ENCODE assay signal across 25 mouse cellular contexts in the genomic region with DNA sequence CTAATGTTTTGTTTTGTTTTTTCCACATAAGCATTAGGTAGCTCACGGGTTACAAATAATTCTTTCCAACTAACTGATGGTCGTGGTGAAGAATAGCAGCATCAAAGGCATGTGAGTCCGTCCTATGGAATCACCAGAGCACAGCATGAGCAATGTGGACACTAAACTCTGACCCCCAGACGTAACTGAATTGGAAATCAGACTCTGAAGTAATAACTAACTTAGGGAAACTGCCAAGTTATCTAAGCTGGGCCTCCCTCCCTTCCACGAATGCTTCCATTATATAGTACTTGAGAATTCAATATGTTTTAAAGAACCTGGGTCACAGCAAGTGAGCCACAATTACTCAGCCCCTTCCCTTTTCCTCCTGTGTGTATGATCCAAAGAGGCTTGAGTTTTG. TPM values are rescaled to one million over a fixed set of nuclear protein-coding genes. Genes with fewer than 3 reads are reported as not detected.
DNase-seq lines count a peak whose midpoint lies in the region; ATAC-seq and TF ChIP-seq lines count a peak whose summit lies in the region.
"Had no signal": no experiment of that assay in that cellular context is flagged by ENCODE, and none has a peak within 500 bp of the region (broad histone marks: within the 10 kb centered on the region; RNA-seq: fewer than 3 reads in every experiment).

No protein-coding gene starts in this region.

- H3K27ac ChIP-seq in intestine, postnatal 0 days (ENCODE audit: low read depth, low read length), result no peak overlapping the region
- no peak overlapping the region for H3K27ac ChIP-seq in intestine, embryonic 15.5 days
- peak overlapping the region; percentile 79 for H3K27ac ChIP-seq in liver, adult 2 months (replicated peaks; ENCODE audit: insufficient read depth, low read depth, low read length)
- H3K27ac ChIP-seq in liver, embryonic 11.5 days (ENCODE audit: low read depth, low read length), result no peak overlapping the region
- no peak overlapping the region for H3K27ac ChIP-seq in lung, postnatal 0 days (ENCODE audit: low read length)
- H3K27ac ChIP-seq: embryonic facial prominence, embryonic 10.5 days; embryonic facial prominence, embryonic 12.5 days; forebrain, embryonic 13.5 days had no signal

- TF ChIP-seq EP300 in lung, postnatal 0 days (IDR thresholded peaks at IDR 0.05), result no peak

- TF ChIP-seq CTCF in intestine, postnatal 0 days (IDR thresholded peaks at IDR 0.05; ENCODE audit: low read depth), result no peak
- no peak for TF ChIP-seq CTCF in liver, adult 2 months (IDR thresholded peaks at IDR 0.05; ENCODE audit: low read depth, low read length)
- no peak for TF ChIP-seq CTCF in lung, postnatal 0 days (IDR thresholded peaks at IDR 0.05)

- DNase-seq in kidney, adult 9 months, result peak; percentile 48
- no peak for DNase-seq in kidney, postnatal 4 days
- peak; percentile 74 for DNase-seq in liver, adult 2 months (ENCODE audit: extremely low read depth, low read depth, low spot score)
- no peak for DNase-seq in liver, embryonic 11.5 days (ENCODE audit: low spot score)
- DNase-seq in lung, postnatal 0 days (ENCODE audit: low spot score), result peak; percentile 5
- DNase-seq in lung, postnatal 10 days, result no peak
- DNase-seq: adrenal gland, adult 8-10 months; adrenal gland, postnatal 14 days; adrenal gland, postnatal 36 days; B cell, adult 2 months; cerebellum, adult 11-12 months; cerebellum, adult 2 months; cerebellum, adult 9-10 months; cerebellum, postnatal 10 days; cerebellum, postnatal 25 days had no signal

- WGBS in intestine, postnatal 0 days, result 57% methylated on average over 5 of the region's 5 CpGs
- WGBS in intestine, embryonic 15.5 days, result 82% methylated on average over 5 of the region's 5 CpGs
- WGBS in liver, adult 2 months, result 24% methylated on average over 5 of the region's 5 CpGs
- WGBS in liver, embryonic 11.5 days, result 68% methylated on average over 5 of the region's 5 CpGs
- 69% methylated on average over 5 of the region's 5 CpGs for WGBS in lung, postnatal 0 days

- no peak overlapping the region for H3K4me3 ChIP-seq in intestine, postnatal 0 days (ENCODE audit: low read depth, low read length)
- no peak overlapping the region for H3K4me3 ChIP-seq in intestine, embryonic 15.5 days (replicated peaks)
- no peak overlapping the region for H3K4me3 ChIP-seq in liver, adult 2 months (ENCODE audit: insufficient read depth, low read depth, low read length)
- no peak overlapping the region for H3K4me3 ChIP-seq in liver, embryonic 11.5 days (ENCODE audit: low read depth, low read length)
- H3K4me3 ChIP-seq in lung, postnatal 0 days (ENCODE audit: low read depth, low read length), result no peak overlapping the region
- H3K4me3 ChIP-seq: embryonic facial prominence, embryonic 10.5 days; embryonic facial prominence, embryonic 12.5 days; forebrain, embryonic 13.5 days had no signal

- H3K4me2 ChIP-seq in intestine, postnatal 0 days (replicated peaks; ENCODE audit: low read depth), result no peak overlapping the region
- no peak overlapping the region for H3K4me2 ChIP-seq in intestine, embryonic 15.5 days (replicated peaks)
- no peak overlapping the region for H3K4me2 ChIP-seq in liver, embryonic 11.5 days
- no peak overlapping the region for H3K4me2 ChIP-seq in lung, postnatal 0 days (replicated peaks; ENCODE audit: low read depth, low read length)
- H3K4me2 ChIP-seq: embryonic facial prominence, embryonic 12.5 days; forebrain, embryonic 13.5 days had no signal

- no peak overlapping the region for H3K9ac ChIP-seq in intestine, postnatal 0 days (ENCODE audit: low read depth, low read length)
- no peak overlapping the region for H3K9ac ChIP-seq in intestine, embryonic 15.5 days
- H3K9ac ChIP-seq in liver, adult 2 months (ENCODE audit: low read depth, low read length), result no peak overlapping the region
- H3K9ac ChIP-seq in liver, embryonic 11.5 days (ENCODE audit: low read depth, low read length), result no peak overlapping the region
- no peak overlapping the region for H3K9ac ChIP-seq in lung, postnatal 0 days (replicated peaks; ENCODE audit: low read depth)
- H3K9ac ChIP-seq: embryonic facial prominence, embryonic 12.5 days; forebrain, embryonic 13.5 days had no signal

- no peaks in the 10 kb centered on the region for H3K4me1 ChIP-seq in intestine, postnatal 0 days (replicated peaks; ENCODE audit: control insufficient read depth, insufficient read depth, low read length)
- no peaks in the 10 kb centered on the region for H3K4me1 ChIP-seq in intestine, embryonic 15.5 days (replicated peaks)
- H3K4me1 ChIP-seq in liver, adult 2 months (ENCODE audit: control insufficient read depth, insufficient read depth, low read length), result peaks cover 24% of the 10 kb centered on the region
- no peaks in the 10 kb centered on the region for H3K4me1 ChIP-seq in liver, embryonic 11.5 days (replicated peaks; ENCODE audit: control insufficient read depth, insufficient read depth, low read length)
- no peaks in the 10 kb centered on the region for H3K4me1 ChIP-seq in lung, postnatal 0 days (ENCODE audit: insufficient read depth, low read depth, low read length)
- H3K4me1 ChIP-seq: embryonic facial prominence, embryonic 10.5 days; embryonic facial prominence, embryonic 12.5 days; forebrain, embryonic 13.5 days had no signal

- peak; percentile 57; the same call in 1 of the 2 replicates for ATAC-seq in intestine, postnatal 0 days
- ATAC-seq in intestine, embryonic 15.5 days, result no peak
- ATAC-seq in liver, embryonic 11.5 days (replicated peaks; ENCODE audit: low FRiP score), result no peak
- no peak for ATAC-seq in lung, postnatal 0 days
- ATAC-seq: activated CD4-positive, CD25-positive, alpha-beta regulatory T cell, adult 4 months; CD4-positive, CD25-positive, alpha-beta regulatory T cell, adult 4 months; Patski had no signal

- TF ChIP-seq POLR2A in liver, adult 2 months (IDR thresholded peaks at IDR 0.05; ENCODE audit: extremely low read depth, insufficient read depth, low read length), result no peak

- no peaks in the 10 kb centered on the region for H3K79me2 ChIP-seq in liver, adult 2 months (ENCODE audit: control insufficient read depth, insufficient read depth, low read length)

- H3K27me3 ChIP-seq in intestine, postnatal 0 days (replicated peaks; ENCODE audit: control insufficient read depth, insufficient read depth, low read length), result no peaks in the 10 kb centered on the region
- H3K27me3 ChIP-seq in intestine, embryonic 15.5 days (replicated peaks), result no peaks in the 10 kb centered on the region
- no peaks in the 10 kb centered on the region for H3K27me3 ChIP-seq in liver, adult 2 months (ENCODE audit: control insufficient read depth, insufficient read depth, low read length)
- no peaks in the 10 kb centered on the region for H3K27me3 ChIP-seq in liver, embryonic 11.5 days (replicated peaks; ENCODE audit: control insufficient read depth, insufficient read depth, low read length)
- H3K27me3 ChIP-seq in lung, postnatal 0 days (replicated peaks; ENCODE audit: insufficient read depth, low read length), result no peaks in the 10 kb centered on the region
- H3K27me3 ChIP-seq: CH12.LX; embryonic facial prominence, embryonic 12.5 days; forebrain, embryonic 13.5 days had no signal

- H3K36me3 ChIP-seq in intestine, postnatal 0 days (ENCODE audit: control insufficient read depth, insufficient read depth), result no peaks in the 10 kb centered on the region
- no peaks in the 10 kb centered on the region for H3K36me3 ChIP-seq in intestine, embryonic 15.5 days
- H3K36me3 ChIP-seq in liver, adult 2 months (ENCODE audit: control insufficient read depth, insufficient read depth, low read length), result peaks cover 5% of the 10 kb centered on the region; the same call in 1 of the 2 replicates
- no peaks in the 10 kb centered on the region for H3K36me3 ChIP-seq in liver, embryonic 11.5 days (ENCODE audit: control insufficient read depth, insufficient read depth, low read length)
- no peaks in the 10 kb centered on the region for H3K36me3 ChIP-seq in lung, postnatal 0 days (ENCODE audit: insufficient read depth, low read length)
- H3K36me3 ChIP-seq: embryonic facial prominence, embryonic 10.5 days; embryonic facial prominence, embryonic 12.5 days had no signal

- H3K9me3 ChIP-seq in intestine, postnatal 0 days (ENCODE audit: control insufficient read depth), result no peaks in the 10 kb centered on the region
- H3K9me3 ChIP-seq in intestine, embryonic 15.5 days, result no peaks in the 10 kb centered on the region
- H3K9me3 ChIP-seq in liver, embryonic 11.5 days (ENCODE audit: control insufficient read depth, low read length), result no peaks in the 10 kb centered on the region
- H3K9me3 ChIP-seq in lung, postnatal 0 days (ENCODE audit: low read length), result no peaks in the 10 kb centered on the region
- H3K9me3 ChIP-seq: embryonic facial prominence, embryonic 10.5 days; embryonic facial prominence, embryonic 12.5 days; forebrain, embryonic 13.5 days; G1E had no signal

RNA-seq across cellular contexts. Expression of gene Lamp2, which starts 53.3 kb away (rescaled TPM):
- 329 and 355 TPM in 2 replicates for polyA plus RNA-seq in intestine, postnatal 0 days (2015; fragmentation: Nextera tagmentation; extraction: Ambion mirVana)
- polyA plus RNA-seq in intestine, embryonic 15.5 days (2015; fragmentation: Nextera tagmentation; extraction: Ambion mirVana), result 149 and 158 TPM in 2 replicates
- total RNA-seq in liver, adult 2 months (2014; rRNA removed), result 414 and 458 TPM in 2 replicates
- 203 and 230 TPM in 2 replicates for polyA plus RNA-seq in liver, adult 2 months (2012; rRNA removed)
- 76.0 and 81.4 TPM in 2 replicates for polyA plus RNA-seq in liver, embryonic 11.5 days (2014; fragmentation: Nextera tagmentation; extraction: Ambion mirVana)
- polyA plus RNA-seq in lung, postnatal 0 days (2015; fragmentation: Nextera tagmentation; extraction: Ambion mirVana), result 243 and 250 TPM in 2 replicates

Comparison
In these comparisons a context has a peak if more than half of its experiments do, and no peak if none do; other contexts are left out.
1. DNase-seq: peak in kidney, adult 9 months (single experiment), liver, adult 2 months (single experiment) and lung, postnatal 0 days (single experiment); none in kidney, postnatal 4 days (0 of 2), liver, embryonic 11.5 days (single experiment) and lung, postnatal 10 days (single experiment).